Mouse (Mus musculus) midbrain, embryonic 16.5 days (tissue): ENCODE results near the gene Gphn. TPM values are rescaled to one million over a fixed set of nuclear protein-coding genes. Genes with fewer than 3 reads are reported as not detected.

Experiments
- ATAC-seq: fragments of 200-750 bp; cut with Nextera tagmentation; 2 replicates; pipeline ENCODE4 v1.8.0; 2017; ENCODE audit warnings: moderate TSS enrichment
- H3K27ac ChIP-seq: fragments of 300-500 bp; sonication (generic); 2 replicates; pipeline ENCODE4 v1.5.1; 2014; ENCODE audit warnings: mild to moderate bottlenecking, low read length, mixed read lengths
- H3K27me3 ChIP-seq: fragments of 300-500 bp; sonication (generic); 2 replicates; pipeline ENCODE4 v1.6.1; 2014; ENCODE audit warnings: low read depth, low read length, mixed read lengths; ENCODE audit not compliant: control insufficient read depth, insufficient read depth
- H3K36me3 ChIP-seq: fragments of 300-500 bp; sonication (generic); 2 replicates; pipeline ENCODE4 v1.6.1; 2014; ENCODE audit warnings: mild to moderate bottlenecking, low read length, moderate library complexity, mixed read lengths; ENCODE audit not compliant: control insufficient read depth, insufficient read depth
- H3K4me1 ChIP-seq: fragments of 300-500 bp; sonication (generic); 2 replicates; pipeline ENCODE4 v1.6.1; 2014; ENCODE audit warnings: mild to moderate bottlenecking, low read length, mixed read lengths; ENCODE audit not compliant: control insufficient read depth, insufficient read depth
- H3K4me2 ChIP-seq: fragments of 300-500 bp; sonication (generic); 2 replicates; pipeline ENCODE4 v1.6.1; 2014; ENCODE audit warnings: mild to moderate bottlenecking, low read length, mixed read lengths
- H3K4me3 ChIP-seq: fragments of 300-500 bp; sonication (generic); 2 replicates; pipeline ENCODE4 v1.5.1; 2014; ENCODE audit warnings: low read depth, mild to moderate bottlenecking, low read length, moderate library complexity, mixed read lengths
- H3K9ac ChIP-seq: fragments of 300-500 bp; sonication (generic); 2 replicates; pipeline ENCODE4 v1.6.1; 2014; ENCODE audit warnings: low read depth, low read length, mixed read lengths
- H3K9me3 ChIP-seq: fragments of 300-500 bp; sonication (generic); replicated peaks from 2 replicates; pipeline ENCODE4 v1.6.1; 2014; ENCODE audit warnings: mild to moderate bottlenecking, low read length, mixed read lengths; ENCODE audit not compliant: control insufficient read depth, poor library complexity, severe bottlenecking
- WGBS: fragments of 180-500 bp; shearing (Covaris S2); extraction: QIAGEN DNeasy Blood & Tissue Kit; methylation state at CpG from one replicate; pipeline ENCODE4 v1.1.7; 2014; 5-methylcytosine and 5-hydroxymethylcytosine counted together
- polyA plus RNA-seq: library from polyadenylated mRNA; unstranded; fragments of >200 nt; fragmentation: Nextera tagmentation; extraction: Ambion mirVana; gene quantifications from 2 replicates; pipeline ENCODE4 v1.2.1, GENCODE M21; 2015

The Gphn gene
- polyA plus RNA-seq, 1 experiment from 2014 or later: 60.7 TPM

- no peaks in the 10 kb centered on the region for H3K36me3 ChIP-seq
- no peak overlapping the region for H3K9ac ChIP-seq
- H3K9me3 ChIP-seq: no peaks in the 10 kb centered on the region
- H3K4me2 ChIP-seq: no peak overlapping the region
- ATAC-seq: no peak
- WGBS: 80% methylated on average over 2 of the region's 2 CpGs
- no peaks in the 10 kb centered on the region for H3K4me1 ChIP-seq
- no peak overlapping the region for H3K4me3 ChIP-seq
- no peaks in the 10 kb centered on the region for H3K27me3 ChIP-seq
- no peak overlapping the region for H3K27ac ChIP-seq
Measured at GRCm38 (mm10) chr12:78717783-78718182, 491.6 kb downstream of the Gphn start.

- H3K4me3 ChIP-seq: no peak overlapping the region
- no peaks in the 10 kb centered on the region for H3K27me3 ChIP-seq
- 64% methylated on average over 4 of the region's 4 CpGs for WGBS
- no peaks in the 10 kb centered on the region for H3K36me3 ChIP-seq
- H3K9ac ChIP-seq: no peak overlapping the region
- no peaks in the 10 kb centered on the region for H3K9me3 ChIP-seq
- H3K4me2 ChIP-seq: no peak overlapping the region
- ATAC-seq: no peak
- no peaks in the 10 kb centered on the region for H3K4me1 ChIP-seq
- H3K27ac ChIP-seq: no peak overlapping the region
Measured at GRCm38 (mm10) chr12:78727723-78728122, 501.5 kb downstream of the Gphn start.

Other genes starting within 250 kb of the Gphn start
- not detected in 2 replicates for gene Gm6657, start 32.1 kb upstream of the Gphn start, polyA plus RNA-seq